Mouse (Mus musculus) bone marrow macrophage, adult 2 months (primary cell): ENCODE data around the gene Slc38a1.

ENCODE experiments used
- CTCF ChIP-seq: IDR thresholded peaks from 2 replicates; pipeline ENCODE4 v1.5.1; 2012; ENCODE audit warnings: low read depth, mild to moderate bottlenecking, low read length, moderate library complexity
- POLR2A ChIP-seq: IDR thresholded peaks from 2 replicates; pipeline ENCODE4 v1.6.1; 2012; ENCODE audit warnings: mild to moderate bottlenecking, low read depth, low read length, borderline replicate concordance

DNA sequence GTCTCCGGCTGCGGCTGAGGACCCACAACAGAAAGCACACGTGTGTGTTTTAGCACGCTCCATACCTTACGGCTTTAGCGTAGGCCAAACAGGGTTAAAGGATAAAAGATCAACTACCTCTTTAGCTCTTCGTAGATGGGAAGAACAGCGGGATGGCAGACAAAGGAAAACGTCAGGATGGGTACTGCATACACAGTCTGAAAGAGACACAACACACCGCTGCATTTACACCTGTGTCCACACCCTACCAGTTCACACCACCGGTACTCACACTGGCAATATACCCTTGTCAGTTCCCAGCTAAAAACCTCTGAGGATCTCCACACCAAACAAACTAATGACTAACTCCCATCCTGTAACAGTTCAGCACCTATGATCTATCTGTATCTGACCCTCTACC, 49.7 kb upstream of the Slc38a1 start:
- TF ChIP-seq POLR2A (no peak), CTCF (no peak)
